Mouse (Mus musculus): ENCODE results near the gene Vat1l. TPM values are rescaled to one million over a fixed set of nuclear protein-coding genes. Genes with fewer than 3 reads are reported as not detected.
A peak's percentile ranks its signal among the peaks of the same experiment; 100 is the strongest.

The Vat1l gene
- polyA plus RNA-seq (2012; rRNA removed) = 108 and 126 TPM in 2 replicates

- H3K4me3 ChIP-seq (replicated peaks; ENCODE audit: insufficient read depth, low read depth, low read length) = peak within 1 kb of the TSS; percentile 75
- under 1% methylated on average over 39 of the region's 39 CpGs for WGBS
- H3K4me1 ChIP-seq (ENCODE audit: control insufficient read depth, insufficient read depth, low read length) = no peaks in the 10 kb centered on the region
- DNase-seq = peak; percentile 82 to 84
- TF ChIP-seq POLR2A (IDR thresholded peaks at IDR 0.05; ENCODE audit: borderline replicate concordance, insufficient read depth, low read length) = no peak; the same call in 1 of the 2 replicates
- no peak for TF ChIP-seq CTCF (IDR thresholded peaks at IDR 0.05; ENCODE audit: borderline replicate concordance, insufficient read depth, low read depth, low read length)
- H3K27me3 ChIP-seq (ENCODE audit: control insufficient read depth, insufficient read depth, low read length) = no peaks in the 10 kb centered on the region
- peak within 1 kb of the TSS; percentile 74 for H3K27ac ChIP-seq (ENCODE audit: insufficient read depth, low read length)
These were observed at the start of gene Vat1l for GRCm38 (mm10) chr8:114205221-114205901. Vat1l (plus strand) TSS chr8:114205612.

GRCm38 (mm10) chr8:114158586-114158985, 46.8 kb upstream of the Vat1l start:
- 70% methylated on average over 2 of the region's 2 CpGs for WGBS
- no peak overlapping the region for H3K27ac ChIP-seq (ENCODE audit: insufficient read depth, low read length)

GRCm38 (mm10) chr8:114159666-114160065, 45.7 kb upstream of the Vat1l start:
- no peak overlapping the region for H3K27ac ChIP-seq (ENCODE audit: insufficient read depth, low read length)
- TF ChIP-seq POLR2A (IDR thresholded peaks at IDR 0.05; ENCODE audit: borderline replicate concordance, insufficient read depth, low read length) (no peak), CTCF (IDR thresholded peaks at IDR 0.05; ENCODE audit: borderline replicate concordance, insufficient read depth, low read depth, low read length) (no peak)
- no peak overlapping the region for H3K4me3 ChIP-seq (replicated peaks; ENCODE audit: insufficient read depth, low read depth, low read length)

More at GRCm38 (mm10) chr8:114158586-114158985, 46.8 kb upstream of the Vat1l start:
- DNase-seq = no peak
- no peaks in the 10 kb centered on the region for H3K4me1 ChIP-seq (ENCODE audit: control insufficient read depth, insufficient read depth, low read length)
- no peak overlapping the region for H3K4me3 ChIP-seq (replicated peaks; ENCODE audit: insufficient read depth, low read depth, low read length)
- TF ChIP-seq POLR2A (IDR thresholded peaks at IDR 0.05; ENCODE audit: borderline replicate concordance, insufficient read depth, low read length) (no peak), CTCF (IDR thresholded peaks at IDR 0.05; ENCODE audit: borderline replicate concordance, insufficient read depth, low read depth, low read length) (no peak)
- no peaks in the 10 kb centered on the region for H3K27me3 ChIP-seq (ENCODE audit: control insufficient read depth, insufficient read depth, low read length)

GRCm38 (mm10) chr8:114163871-114164270, 41.5 kb upstream of the Vat1l start:
- no peaks in the 10 kb centered on the region for H3K4me1 ChIP-seq (ENCODE audit: control insufficient read depth, insufficient read depth, low read length)
- 77% methylated on average over 3 of the region's 3 CpGs for WGBS
- H3K4me3 ChIP-seq (replicated peaks; ENCODE audit: insufficient read depth, low read depth, low read length) = no peak overlapping the region
- no peak overlapping the region for H3K27ac ChIP-seq (ENCODE audit: insufficient read depth, low read length)
- no peak for DNase-seq
- no peaks in the 10 kb centered on the region; the same call in 1 of the 2 replicates for H3K27me3 ChIP-seq (ENCODE audit: control insufficient read depth, insufficient read depth, low read length)
- TF ChIP-seq CTCF (IDR thresholded peaks at IDR 0.05; ENCODE audit: borderline replicate concordance, insufficient read depth, low read depth, low read length) (no peak), POLR2A (IDR thresholded peaks at IDR 0.05; ENCODE audit: borderline replicate concordance, insufficient read depth, low read length) (no peak)

More at GRCm38 (mm10) chr8:114159666-114160065, 45.7 kb upstream of the Vat1l start:
- Histone ChIP-seq H3K4me1 (ENCODE audit: control insufficient read depth, insufficient read depth, low read length) (no peaks in the 10 kb centered on the region), H3K27me3 (ENCODE audit: control insufficient read depth, insufficient read depth, low read length) (no peaks in the 10 kb centered on the region)
- no peak for DNase-seq
- WGBS = 92% methylated on average over 3 of the region's 3 CpGs

GRCm38 (mm10) chr8:114164444-114165096, 40.8 kb upstream of the Vat1l start:
- H3K27me3 ChIP-seq (ENCODE audit: control insufficient read depth, insufficient read depth, low read length) = no peaks in the 10 kb centered on the region; the same call in 1 of the 2 replicates
- no peak overlapping the region for H3K4me3 ChIP-seq (replicated peaks; ENCODE audit: insufficient read depth, low read depth, low read length)
- H3K27ac ChIP-seq (ENCODE audit: insufficient read depth, low read length) = no peak overlapping the region
- DNase-seq = no peak
- no peaks in the 10 kb centered on the region for H3K4me1 ChIP-seq (ENCODE audit: control insufficient read depth, insufficient read depth, low read length)
- 66% methylated on average over 6 of the region's 6 CpGs for WGBS
- TF ChIP-seq CTCF (IDR thresholded peaks at IDR 0.05; ENCODE audit: borderline replicate concordance, insufficient read depth, low read depth, low read length) (no peak), POLR2A (IDR thresholded peaks at IDR 0.05; ENCODE audit: borderline replicate concordance, insufficient read depth, low read length) (no peak)

GRCm38 (mm10) chr8:114165741-114166140, 39.7 kb upstream of the Vat1l start:
- no peak for TF ChIP-seq POLR2A (IDR thresholded peaks at IDR 0.05; ENCODE audit: borderline replicate concordance, insufficient read depth, low read length)
- no peak for TF ChIP-seq CTCF (IDR thresholded peaks at IDR 0.05; ENCODE audit: borderline replicate concordance, insufficient read depth, low read depth, low read length)
- 21% methylated on average over 2 of the region's 2 CpGs for WGBS
- no peaks in the 10 kb centered on the region; the same call in 1 of the 2 replicates for H3K27me3 ChIP-seq (ENCODE audit: control insufficient read depth, insufficient read depth, low read length)

GRCm38 (mm10) chr8:114176721-114177120, 28.7 kb upstream of the Vat1l start:
- Histone ChIP-seq H3K27me3 (ENCODE audit: control insufficient read depth, insufficient read depth, low read length) (no peaks in the 10 kb centered on the region), H3K4me3 (replicated peaks; ENCODE audit: insufficient read depth, low read depth, low read length) (no peak overlapping the region), H3K27ac (ENCODE audit: insufficient read depth, low read length) (no peak overlapping the region), H3K4me1 (ENCODE audit: control insufficient read depth, insufficient read depth, low read length) (no peaks in the 10 kb centered on the region)
- DNase-seq = no peak
- TF ChIP-seq POLR2A (IDR thresholded peaks at IDR 0.05; ENCODE audit: borderline replicate concordance, insufficient read depth, low read length) = no peak
- no peak for TF ChIP-seq CTCF (IDR thresholded peaks at IDR 0.05; ENCODE audit: borderline replicate concordance, insufficient read depth, low read depth, low read length)
- 74% methylated on average over 3 of the region's 3 CpGs for WGBS

More at GRCm38 (mm10) chr8:114165741-114166140, 39.7 kb upstream of the Vat1l start:
- Histone ChIP-seq H3K4me3 (replicated peaks; ENCODE audit: insufficient read depth, low read depth, low read length) (no peak overlapping the region), H3K27ac (ENCODE audit: insufficient read depth, low read length) (no peak overlapping the region), H3K4me1 (ENCODE audit: control insufficient read depth, insufficient read depth, low read length) (no peaks in the 10 kb centered on the region)
- DNase-seq = no peak
